Mouse (Mus musculus): ENCODE measurements around the gene Dtnb. TPM values are rescaled to one million over a fixed set of nuclear protein-coding genes. Genes with fewer than 3 reads are reported as not detected.

The Dtnb gene
- polyA plus RNA-seq, 1 experiment from 2014 or later: 32.6 TPM

DNA sequence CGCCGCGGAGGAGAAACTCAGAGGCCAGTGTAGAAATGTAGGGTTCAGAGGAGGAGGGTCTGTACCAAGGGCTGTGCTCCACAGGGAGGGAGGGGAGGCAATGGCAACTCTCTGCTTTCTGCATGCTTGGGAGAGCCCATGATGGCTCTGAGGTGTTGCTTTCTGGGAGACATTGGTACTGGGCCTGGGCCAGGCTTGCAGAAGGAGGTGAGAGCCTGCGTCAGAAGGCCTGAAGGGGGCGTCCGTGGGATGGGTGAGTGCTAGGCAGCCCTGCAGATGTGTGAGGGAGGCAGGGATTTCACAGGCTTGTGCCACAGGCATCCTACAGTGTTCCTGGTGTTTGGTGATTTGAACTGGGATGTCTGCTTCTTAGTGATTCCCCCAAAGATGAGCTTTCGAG, 244.9 kb downstream of the Dtnb start:
- peaks cover 17% of the 10 kb centered on the region; the same call in 1 of the 2 replicates for H3K36me3 ChIP-seq (ENCODE audit: control insufficient read depth, insufficient read depth, low read length)
- H3K27ac ChIP-seq (ENCODE audit: low read depth): no peak overlapping the region
- no peak overlapping the region for H3K9ac ChIP-seq (ENCODE audit: low read length)
- no peak overlapping the region for H3K4me2 ChIP-seq (ENCODE audit: low read length)
- ATAC-seq (replicated peaks; ENCODE audit: low FRiP score, low TSS enrichment, low read depth) (no peak), DNase-seq (ENCODE audit: low spot score) (no peak)
- H3K4me3 ChIP-seq (ENCODE audit: low read depth, low read length): no peak overlapping the region
- 63% methylated on average over 7 of the region's 7 CpGs for WGBS
- H3K27me3 ChIP-seq (replicated peaks; ENCODE audit: control insufficient read depth, insufficient read depth, low read length): no peaks in the 10 kb centered on the region
- H3K4me1 ChIP-seq (replicated peaks; ENCODE audit: control insufficient read depth, insufficient read depth, low read length): peaks cover 36% of the 10 kb centered on the region
- H3K9me3 ChIP-seq (ENCODE audit: control insufficient read depth, low read length): no peaks in the 10 kb centered on the region

DNA sequence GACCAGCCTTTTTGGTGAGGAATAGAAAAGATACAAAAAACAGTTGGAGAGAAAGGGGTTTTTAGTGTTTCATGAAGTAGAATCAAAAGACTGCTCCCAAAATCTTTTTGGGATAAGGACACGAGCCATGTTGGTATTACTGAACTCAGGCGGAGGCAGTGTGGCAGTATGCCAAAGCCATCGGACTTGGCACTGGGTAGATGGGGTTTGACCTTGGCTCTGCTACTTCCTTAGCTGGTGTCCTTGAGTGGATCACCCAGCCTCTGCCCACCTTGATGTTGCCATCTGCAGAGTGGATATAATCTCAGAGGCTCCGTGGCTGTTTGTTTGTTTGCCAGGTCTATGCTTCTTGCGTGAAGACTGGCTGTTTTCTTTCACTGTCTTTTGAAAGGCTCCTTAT, 245.4 kb downstream of the Dtnb start:
- Histone ChIP-seq H3K4me1 (replicated peaks; ENCODE audit: control insufficient read depth, insufficient read depth, low read length) (peaks cover 31% of the 10 kb centered on the region), H3K27me3 (replicated peaks; ENCODE audit: control insufficient read depth, insufficient read depth, low read length) (no peaks in the 10 kb centered on the region), H3K4me2 (ENCODE audit: low read length) (no peak overlapping the region), H3K9ac (ENCODE audit: low read length) (no peak overlapping the region), H3K36me3 (ENCODE audit: control insufficient read depth, insufficient read depth, low read length) (peaks cover 17% of the 10 kb centered on the region; the same call in 1 of the 2 replicates), H3K27ac (ENCODE audit: low read depth) (no peak overlapping the region), H3K9me3 (ENCODE audit: control insufficient read depth, low read length) (no peaks in the 10 kb centered on the region), H3K4me3 (ENCODE audit: low read depth, low read length) (no peak overlapping the region)
- 79% methylated on average over 5 of the region's 5 CpGs for WGBS
- ATAC-seq (replicated peaks; ENCODE audit: low FRiP score, low TSS enrichment, low read depth) (no peak), DNase-seq (ENCODE audit: low spot score) (no peak)

DNA sequence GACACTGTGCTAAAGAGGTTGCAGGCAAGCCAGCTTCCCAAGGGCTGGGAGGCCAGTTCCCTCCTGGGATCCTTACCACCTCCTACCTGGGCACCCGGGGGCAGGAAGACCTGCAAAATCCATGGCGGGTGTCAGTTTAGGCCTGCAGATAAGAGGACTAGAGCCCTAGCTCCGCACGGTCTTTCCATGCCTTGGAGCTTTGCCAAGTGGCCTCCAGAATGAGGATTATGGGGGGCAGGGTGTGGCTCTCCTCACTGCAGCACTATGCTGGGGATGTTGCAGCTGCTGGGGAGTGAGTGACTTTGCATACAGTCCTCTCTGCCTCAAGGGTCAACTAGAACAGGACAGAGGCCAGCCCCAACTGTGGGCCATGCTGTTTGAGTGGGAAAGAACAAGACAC, 247.7 kb downstream of the Dtnb start:
- Histone ChIP-seq H3K4me2 (ENCODE audit: low read length) (no peak overlapping the region), H3K9ac (ENCODE audit: low read length) (no peak overlapping the region)
- DNase-seq (ENCODE audit: low spot score): no peak

DNA sequence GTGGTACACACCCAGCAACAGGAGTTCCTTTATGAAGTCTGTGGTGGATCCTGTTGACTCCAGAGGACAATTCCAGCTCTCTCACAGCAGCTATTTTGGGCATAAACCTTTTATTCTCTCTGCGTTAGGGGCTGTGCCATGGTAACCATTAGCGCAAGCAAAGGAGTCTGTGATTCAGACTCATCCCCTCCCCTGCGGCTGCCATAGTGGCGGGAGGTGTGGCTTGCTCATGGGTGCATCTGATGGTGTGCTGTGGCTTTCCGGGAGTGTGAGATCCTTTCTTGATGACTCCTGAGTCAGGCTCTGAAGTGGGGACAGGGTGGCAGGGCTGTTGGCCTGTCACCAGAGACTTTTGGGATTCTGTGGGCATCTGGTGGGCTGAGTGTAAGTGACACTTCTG, 251.2 kb downstream of the Dtnb start:
- no peaks in the 10 kb centered on the region for H3K27me3 ChIP-seq (replicated peaks; ENCODE audit: control insufficient read depth, insufficient read depth, low read length)
- H3K4me3 ChIP-seq (ENCODE audit: low read depth, low read length): no peak overlapping the region
- no peak overlapping the region for H3K27ac ChIP-seq (ENCODE audit: low read depth)
- H3K4me2 ChIP-seq (ENCODE audit: low read length): no peak overlapping the region
- WGBS: 70% methylated on average over 5 of the region's 5 CpGs
- ATAC-seq (replicated peaks; ENCODE audit: low FRiP score, low TSS enrichment, low read depth): no peak
- H3K9me3 ChIP-seq (ENCODE audit: control insufficient read depth, low read length): no peaks in the 10 kb centered on the region
- peaks cover 46% of the 10 kb centered on the region for H3K4me1 ChIP-seq (replicated peaks; ENCODE audit: control insufficient read depth, insufficient read depth, low read length)
- H3K36me3 ChIP-seq (ENCODE audit: control insufficient read depth, insufficient read depth, low read length): no peaks in the 10 kb centered on the region
- no peak overlapping the region for H3K9ac ChIP-seq (ENCODE audit: low read length)
- DNase-seq (ENCODE audit: low spot score): no peak

More for the DNA sequence above, 247.7 kb downstream of the Dtnb start:
- 34% methylated on average over 4 of the region's 4 CpGs for WGBS
- no peaks in the 10 kb centered on the region for H3K9me3 ChIP-seq (ENCODE audit: control insufficient read depth, low read length)
- no peak overlapping the region for H3K4me3 ChIP-seq (ENCODE audit: low read depth, low read length)
- H3K27ac ChIP-seq (ENCODE audit: low read depth): no peak overlapping the region
- H3K27me3 ChIP-seq (replicated peaks; ENCODE audit: control insufficient read depth, insufficient read depth, low read length): no peaks in the 10 kb centered on the region
- peaks cover 43% of the 10 kb centered on the region for H3K4me1 ChIP-seq (replicated peaks; ENCODE audit: control insufficient read depth, insufficient read depth, low read length)
- H3K36me3 ChIP-seq (ENCODE audit: control insufficient read depth, insufficient read depth, low read length): peaks cover 10% of the 10 kb centered on the region; the same call in 1 of the 2 replicates
- no peak for ATAC-seq (replicated peaks; ENCODE audit: low FRiP score, low TSS enrichment, low read depth)

DNA sequence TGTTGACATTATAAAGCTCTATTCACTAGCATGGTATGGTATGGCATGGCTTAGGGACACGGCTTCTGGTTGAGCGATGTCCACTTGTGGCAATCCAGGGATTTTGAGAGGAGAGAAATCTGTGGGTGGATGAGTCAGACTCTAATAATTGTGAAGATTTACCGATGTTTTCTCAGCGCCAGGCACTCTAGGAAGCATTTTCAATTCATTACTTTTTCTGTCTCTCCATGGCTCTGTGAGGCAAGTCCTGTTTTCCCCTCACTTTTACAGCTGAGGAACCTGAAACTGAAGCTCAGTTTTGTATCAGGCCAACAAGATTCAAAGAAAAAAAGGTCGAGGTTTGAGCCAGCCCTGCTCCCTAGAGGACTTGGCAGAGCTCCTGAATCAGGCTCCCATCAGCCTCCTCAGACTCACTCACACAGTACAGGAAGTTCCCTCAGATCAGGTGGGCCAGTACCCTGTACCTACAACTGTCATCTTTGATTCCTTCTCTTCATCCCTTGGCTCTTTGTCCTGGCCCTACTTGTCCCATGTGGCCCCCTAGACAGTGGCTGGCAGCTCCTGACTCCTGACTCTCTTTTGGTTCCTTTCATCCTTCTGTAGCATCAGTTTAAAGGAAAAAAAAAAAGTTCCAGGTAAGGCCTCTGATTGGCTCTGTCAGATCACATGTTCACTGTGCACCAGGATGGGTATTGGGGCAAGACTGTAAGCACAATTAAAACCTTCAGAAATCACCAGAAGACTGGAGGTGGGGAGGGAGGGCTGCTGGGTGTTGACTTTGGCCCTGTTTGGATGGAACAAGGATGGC, 252.9 kb downstream of the Dtnb start:
- peaks cover 30% of the 10 kb centered on the region for H3K4me1 ChIP-seq (replicated peaks; ENCODE audit: control insufficient read depth, insufficient read depth, low read length)
- no peak for DNase-seq (ENCODE audit: low spot score)
- 63% methylated on average over 5 of the region's 5 CpGs for WGBS
- H3K9ac ChIP-seq (ENCODE audit: low read length): no peak overlapping the region
- ATAC-seq (replicated peaks; ENCODE audit: low FRiP score, low TSS enrichment, low read depth): peak; percentile 28; the same call in 1 of the 2 replicates
- no peak overlapping the region for H3K4me2 ChIP-seq (ENCODE audit: low read length)
- H3K4me3 ChIP-seq (ENCODE audit: low read depth, low read length): no peak overlapping the region
- H3K9me3 ChIP-seq (ENCODE audit: control insufficient read depth, low read length): no peaks in the 10 kb centered on the region
- H3K36me3 ChIP-seq (ENCODE audit: control insufficient read depth, insufficient read depth, low read length): no peaks in the 10 kb centered on the region
- no peak overlapping the region for H3K27ac ChIP-seq (ENCODE audit: low read depth)
- no peaks in the 10 kb centered on the region for H3K27me3 ChIP-seq (replicated peaks; ENCODE audit: control insufficient read depth, insufficient read depth, low read length)

DNA sequence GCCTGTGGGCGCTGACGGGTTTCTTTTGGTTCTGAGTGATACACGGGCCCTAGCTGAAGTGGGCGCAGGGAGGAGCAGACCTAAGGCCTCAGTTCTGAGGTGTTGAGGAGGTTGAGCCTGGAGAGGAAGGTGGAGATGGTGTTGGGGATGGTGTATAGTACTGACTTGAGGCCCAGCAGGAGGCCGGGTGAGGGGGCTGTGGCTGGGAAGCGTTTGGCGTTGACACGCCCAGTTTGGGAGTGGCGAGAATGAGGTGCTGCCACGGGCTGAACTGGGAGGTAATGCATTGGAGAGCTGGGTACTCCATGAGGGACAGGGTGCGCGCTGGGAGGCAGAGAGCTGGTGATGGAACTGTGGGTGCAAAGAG, 253.5 kb downstream of the Dtnb start:
- no peak overlapping the region for H3K27ac ChIP-seq (ENCODE audit: low read depth)
- H3K4me1 ChIP-seq (replicated peaks; ENCODE audit: control insufficient read depth, insufficient read depth, low read length): peaks cover 29% of the 10 kb centered on the region
- no peak for DNase-seq (ENCODE audit: low spot score)
- peak; percentile 55 for ATAC-seq (replicated peaks; ENCODE audit: low FRiP score, low TSS enrichment, low read depth)
- no peaks in the 10 kb centered on the region for H3K9me3 ChIP-seq (ENCODE audit: control insufficient read depth, low read length)
- WGBS: 31% methylated on average over 12 of the region's 12 CpGs
- H3K36me3 ChIP-seq (ENCODE audit: control insufficient read depth, insufficient read depth, low read length): no peaks in the 10 kb centered on the region
- H3K27me3 ChIP-seq (replicated peaks; ENCODE audit: control insufficient read depth, insufficient read depth, low read length): no peaks in the 10 kb centered on the region
- no peak overlapping the region for H3K4me2 ChIP-seq (ENCODE audit: low read length)
- no peak overlapping the region for H3K9ac ChIP-seq (ENCODE audit: low read length)
- no peak overlapping the region for H3K4me3 ChIP-seq (ENCODE audit: low read depth, low read length)

DNA sequence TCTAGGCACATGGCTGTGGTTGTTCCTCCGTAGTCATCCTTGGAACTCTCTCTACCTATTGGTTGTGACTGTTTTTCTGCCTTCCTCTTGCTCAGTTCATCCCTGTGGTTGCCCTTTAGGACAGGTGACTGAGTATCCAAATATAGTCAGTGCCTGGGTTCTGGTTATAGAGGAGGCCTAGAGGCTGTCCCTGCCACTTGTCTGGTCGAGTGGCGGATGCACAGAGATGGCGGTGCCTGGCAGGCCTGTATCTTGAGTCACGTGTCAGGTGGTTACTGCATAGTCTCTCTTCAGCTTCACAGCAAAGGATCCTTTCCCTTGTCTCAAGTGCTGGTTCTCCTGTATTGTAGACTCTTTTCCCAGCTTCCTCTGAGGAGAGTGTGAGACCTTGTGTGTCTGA, 255.6 kb downstream of the Dtnb start:
- Histone ChIP-seq H3K9ac (ENCODE audit: low read length) (no peak overlapping the region), H3K9me3 (ENCODE audit: control insufficient read depth, low read length) (no peaks in the 10 kb centered on the region), H3K27me3 (replicated peaks; ENCODE audit: control insufficient read depth, insufficient read depth, low read length) (no peaks in the 10 kb centered on the region), H3K27ac (ENCODE audit: low read depth) (no peak overlapping the region), H3K4me3 (ENCODE audit: low read depth, low read length) (no peak overlapping the region), H3K36me3 (ENCODE audit: control insufficient read depth, insufficient read depth, low read length) (no peaks in the 10 kb centered on the region), H3K4me1 (replicated peaks; ENCODE audit: control insufficient read depth, insufficient read depth, low read length) (peaks cover 42% of the 10 kb centered on the region), H3K4me2 (ENCODE audit: low read length) (no peak overlapping the region)
- DNase-seq (ENCODE audit: low spot score) (no peak), ATAC-seq (replicated peaks; ENCODE audit: low FRiP score, low TSS enrichment, low read depth) (no peak)
- 89% methylated on average over 5 of the region's 5 CpGs for WGBS
